Mouse (Mus musculus) thymus, adult 18-20 months (tissue): ENCODE results near the gene Ifna5.
"Not testable (repeated sequence)": the region's sequence is repeated elsewhere in the genome, so short reads cannot be mapped to it uniquely, and the experiment has no call there.

Experiments used
- DNase-seq, 2 experiments: peaks; one replicate each; pipeline ENCODE4 v3.0.0; 2022; ENCODE audit warnings: mixed read lengths in 2 of 2

Ifna5 gene

GRCm38 (mm10) chr4:88835225-88835624, at the start of gene Ifna5:
Gene Ifna5, plus strand, starts transcription at chr4:88835525.
- not testable (repeated sequence) for DNase-seq

GRCm38 (mm10) chr4:88788402-88788801, 46.9 kb upstream of the Ifna5 start, which contains the start of gene Gm13277:
Gene Gm13277, plus strand, starts transcription at chr4:88788632.
- DNase-seq, result peak; percentile 44 to 53

DNA sequence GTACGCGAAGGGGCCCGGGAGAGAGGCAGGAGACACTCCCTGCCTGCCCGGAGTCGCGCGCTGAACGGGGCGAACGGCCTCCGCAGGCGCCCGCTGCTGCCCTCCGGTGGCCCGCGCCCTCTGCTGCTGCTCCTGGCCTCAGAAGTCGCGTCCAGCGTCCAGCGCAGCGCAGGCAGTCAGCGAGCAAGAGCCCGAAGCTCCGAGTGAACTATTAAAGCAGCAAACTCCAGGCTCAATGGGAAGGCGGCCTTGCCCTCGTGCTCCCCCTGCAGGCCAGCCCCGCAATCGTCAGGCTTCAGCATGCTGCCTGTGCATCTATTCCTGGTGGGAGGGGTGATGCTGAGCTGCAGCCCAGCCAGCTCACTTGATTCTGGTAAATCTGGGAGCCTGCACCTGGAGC, 44.1 kb upstream of the Ifna5 start, which contains the start of gene Gm13278:
Gene Gm13278 (plus strand): TSS at position 301 of the 400 bp plus-strand sequence.
- DNase-seq, result not testable (repeated sequence)

- peak; percentile 70 to 78 for DNase-seq
Observed at GRCm38 (mm10) chr4:88793936-88794675, 41.2 kb upstream of the Ifna5 start, which contains the start of gene Gm13275. Gene Gm13275, plus strand, starts transcription at chr4:88794487.

- DNase-seq, result not testable (repeated sequence)
Observed at GRCm38 (mm10) chr4:88797097-88797496, 38.2 kb upstream of the Ifna5 start, which contains the start of gene Gm13279. Gene Gm13279, plus strand, starts transcription at chr4:88797397.

DNA sequence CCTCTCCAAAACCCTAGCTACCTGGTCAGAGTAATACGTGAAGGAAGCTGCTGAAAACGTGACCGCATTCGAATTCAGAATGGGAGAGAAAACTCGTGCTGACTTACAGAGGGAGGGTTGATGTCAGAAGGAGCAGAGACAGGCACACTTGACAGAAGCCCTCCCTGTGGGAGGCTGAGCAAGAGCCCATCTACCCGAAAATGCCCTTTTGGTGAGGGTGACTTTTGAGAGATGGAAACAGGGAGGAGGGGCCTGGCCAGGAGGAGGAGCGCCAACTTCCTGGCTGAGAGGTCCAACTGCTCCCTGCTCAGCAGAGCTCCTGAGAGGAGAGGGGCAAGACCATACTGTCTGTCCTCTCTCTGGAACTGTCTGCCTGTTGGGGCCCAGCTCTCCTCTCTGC, 36.0 kb upstream of the Ifna5 start, which contains the start of gene Gm13285:
Gene Gm13285 (plus strand): TSS at position 301 of the 400 bp plus-strand sequence.
- not testable (repeated sequence) for DNase-seq

DNA sequence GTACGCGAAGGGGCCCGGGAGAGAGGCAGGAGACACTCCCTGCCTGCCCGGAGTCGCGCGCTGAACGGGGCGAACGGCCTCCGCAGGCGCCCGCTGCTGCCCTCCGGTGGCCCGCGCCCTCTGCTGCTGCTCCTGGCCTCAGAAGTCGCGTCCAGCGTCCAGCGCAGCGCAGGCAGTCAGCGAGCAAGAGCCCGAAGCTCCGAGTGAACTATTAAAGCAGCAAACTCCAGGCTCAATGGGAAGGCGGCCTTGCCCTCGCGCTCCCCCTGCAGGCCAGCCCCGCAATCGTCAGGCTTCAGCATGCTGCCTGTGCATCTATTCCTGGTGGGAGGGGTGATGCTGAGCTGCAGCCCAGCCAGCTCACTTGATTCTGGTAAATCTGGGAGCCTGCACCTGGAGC, 32.4 kb upstream of the Ifna5 start, which contains the start of gene Gm13287:
Gene Gm13287 (plus strand): TSS at position 301 of the 400 bp plus-strand sequence.
- DNase-seq, result not testable (repeated sequence)

GRCm38 (mm10) chr4:88805231-88805630, 30.1 kb upstream of the Ifna5 start, which contains the start of gene Gm13288:
Gene Gm13288, plus strand, starts transcription at chr4:88805531.
- not testable (repeated sequence) for DNase-seq

- not testable (repeated sequence) for DNase-seq
Observed at GRCm38 (mm10) chr4:88805761-88806160, 29.6 kb upstream of the Ifna5 start.

GRCm38 (mm10) chr4:88815928-88816327, 19.4 kb upstream of the Ifna5 start, which contains the start of gene Ifna7:
Gene Ifna7, plus strand, starts transcription at chr4:88816228.
- no peak for DNase-seq

- no peak for DNase-seq
Observed at GRCm38 (mm10) chr4:88819659-88820058, 15.7 kb upstream of the Ifna5 start, which contains the start of gene Ifna11. Gene Ifna11, plus strand, starts transcription at chr4:88819959.

DNA sequence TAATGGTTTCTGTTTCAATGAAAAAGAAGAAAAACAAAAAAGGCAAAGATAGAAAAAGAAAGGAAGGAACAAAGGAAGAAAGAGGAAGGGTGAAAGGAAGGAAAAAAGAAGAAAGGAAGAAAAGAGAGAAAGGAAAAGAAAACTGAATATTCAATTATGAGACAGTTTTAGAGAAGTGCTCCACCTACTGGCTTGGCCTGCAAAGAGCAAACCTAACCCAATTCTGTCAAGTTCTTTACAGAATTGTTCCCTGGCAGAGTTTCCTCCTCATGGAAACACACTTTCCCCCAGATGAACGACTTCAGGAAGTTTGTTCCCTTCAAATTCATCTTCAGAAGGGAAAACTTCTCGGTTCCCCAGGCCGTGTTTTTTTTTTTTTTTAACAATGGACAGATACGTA, 12.3 kb upstream of the Ifna5 start:
- no peak for DNase-seq

GRCm38 (mm10) chr4:88827116-88827515, 8.2 kb upstream of the Ifna5 start, which contains the start of gene Ifna6:
Gene Ifna6, plus strand, starts transcription at chr4:88827416.
- not testable (repeated sequence) for DNase-seq

DNA sequence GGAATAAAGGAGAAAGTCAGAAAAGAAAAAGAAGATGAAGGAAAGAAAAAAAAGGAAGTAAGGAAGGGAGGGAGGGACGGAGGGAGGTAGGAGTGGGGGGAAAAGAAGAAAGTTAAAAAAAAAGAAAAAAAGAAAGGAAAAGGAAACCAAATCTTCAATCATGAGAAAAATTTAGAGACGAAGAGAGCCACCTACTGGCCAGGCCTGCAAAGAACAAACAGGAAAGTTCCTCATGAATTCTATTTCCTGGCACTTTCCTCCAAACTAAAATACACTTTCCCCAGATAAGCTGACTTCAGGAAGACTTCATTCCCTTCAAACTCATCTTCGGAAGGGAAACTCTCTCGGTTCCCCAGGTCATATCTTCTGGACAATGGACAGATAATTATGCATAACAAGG, 4.8 kb upstream of the Ifna5 start:
- DNase-seq, result no peak

DNA sequence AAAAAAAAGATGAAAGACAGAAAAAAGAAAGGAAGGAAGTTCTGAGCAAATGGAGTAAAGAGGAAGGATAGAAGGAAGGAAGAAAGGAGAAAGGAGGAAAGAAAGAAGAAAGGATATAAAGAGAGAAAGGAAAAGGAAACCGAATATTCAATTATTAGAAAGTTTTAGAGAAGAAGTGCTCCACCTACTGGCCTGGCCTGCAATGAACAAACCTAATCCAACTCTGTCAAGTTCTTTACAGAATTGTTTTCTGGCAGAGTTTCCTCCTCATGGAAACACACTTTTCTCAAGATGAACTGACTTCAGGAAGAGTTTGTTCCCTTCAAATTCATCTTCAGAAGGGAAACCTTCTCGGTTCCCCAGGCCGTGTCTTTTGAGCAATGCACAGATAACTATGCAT, 3.5 kb downstream of the Ifna5 start:
- DNase-seq, result no peak

GRCm38 (mm10) chr4:88840058-88840457, 4.7 kb downstream of the Ifna5 start:
- no peak for DNase-seq

DNA sequence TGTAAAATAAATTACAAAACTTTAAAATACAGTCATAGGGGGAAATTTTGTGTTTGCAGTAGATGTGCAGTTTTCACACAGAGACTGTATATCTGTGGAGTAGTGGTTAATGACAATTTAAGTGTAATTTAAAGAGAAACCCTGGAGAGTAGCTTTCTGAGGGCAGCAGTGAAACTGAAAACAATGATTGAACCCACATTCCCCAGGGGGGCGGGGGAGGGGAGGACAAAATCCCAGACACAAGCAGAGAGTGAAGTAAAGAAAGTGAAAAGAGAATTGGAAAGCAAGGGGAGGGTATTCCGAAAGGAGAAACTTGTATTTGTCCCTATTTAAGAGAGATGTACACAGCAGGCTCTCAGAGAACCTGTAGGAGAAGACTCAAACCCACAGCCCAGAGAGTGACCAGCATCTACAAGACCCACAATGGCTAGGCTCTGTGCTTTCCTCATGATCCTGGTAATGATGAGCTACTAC, 6.2 kb downstream of the Ifna5 start, which contains the start of gene Ifna4:
Gene Ifna4 (plus strand): TSS at position 424 of the 474 bp plus-strand sequence.
- no peak for DNase-seq

- DNase-seq, result no peak
Observed at GRCm38 (mm10) chr4:88845334-88845733, 10.0 kb downstream of the Ifna5 start.

DNA sequence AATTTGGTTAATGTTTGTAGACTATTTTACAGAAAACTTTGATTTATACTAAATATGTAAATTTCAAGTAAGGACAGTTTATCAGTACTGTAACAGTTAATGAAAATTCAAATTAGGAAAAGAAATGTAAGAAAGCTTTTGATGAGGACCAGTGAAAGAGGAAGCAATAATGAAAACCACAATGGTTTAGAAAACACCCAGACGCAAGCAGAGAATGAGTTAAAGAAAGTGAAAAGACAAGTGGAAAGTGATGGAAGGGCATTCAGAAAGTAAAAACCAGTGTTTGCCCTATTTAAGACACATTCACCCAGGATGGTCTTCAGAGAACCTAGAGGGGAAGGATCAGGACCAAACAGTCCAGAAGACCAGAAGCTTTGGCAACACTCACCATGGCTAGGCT, 14.4 kb downstream of the Ifna5 start, which contains the start of gene Ifna1:
Gene Ifna1 (plus strand): TSS at position 390 of the 400 bp plus-strand sequence.
- no peak for DNase-seq

- DNase-seq, result no peak
Observed at GRCm38 (mm10) chr4:88851026-88851763, 15.9 kb downstream of the Ifna5 start.

- no peak for DNase-seq
Observed at GRCm38 (mm10) chr4:88859214-88859613, 23.9 kb downstream of the Ifna5 start.

GRCm38 (mm10) chr4:88863309-88863708, 28.0 kb downstream of the Ifna5 start:
- no peak for DNase-seq

DNA sequence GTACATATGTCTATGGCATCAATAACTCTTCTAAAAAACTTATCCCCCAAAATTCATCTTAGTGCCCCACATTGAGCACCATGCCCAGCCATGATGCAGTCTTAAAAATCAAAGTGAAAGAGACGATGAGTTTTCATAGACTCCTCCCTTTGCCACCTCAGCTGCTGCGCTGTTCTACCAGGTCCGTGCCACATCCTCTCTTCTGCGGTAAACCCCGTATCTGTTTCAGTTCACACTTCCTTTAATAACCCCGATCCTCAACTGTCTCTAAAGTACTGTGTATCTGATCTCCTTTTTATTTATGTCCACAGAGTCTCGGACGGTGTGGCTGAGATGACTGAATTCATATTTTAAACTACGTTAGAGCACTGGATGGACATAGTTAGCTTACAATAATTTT, 29.3 kb downstream of the Ifna5 start:
- DNase-seq, result peak; percentile 35 to 64
